Mouse (Mus musculus): Measurements from ENCODE around the gene Gm3327.
"Not testable (repeated sequence)": the region's sequence is repeated elsewhere in the genome, so short reads cannot be mapped to it uniquely, and the experiment has no call there.

Gene Gm3327

GRCm38 (mm10) chr14:44123551-44123950 is at the start of gene Gm3327:
Gm3327 (plus strand) TSS chr14:44123851.
- DNase-seq (ENCODE audit: low spot score), result not testable (repeated sequence)

- not testable (repeated sequence) for DNase-seq (ENCODE audit: low spot score)
Observed at GRCm38 (mm10) chr14:44077785-44078341, 45.8 kb upstream of the Gm3327 start.

- DNase-seq (ENCODE audit: low spot score), result not testable (repeated sequence)
Observed at GRCm38 (mm10) chr14:44086588-44086987, 37.1 kb upstream of the Gm3327 start.

- not testable (repeated sequence) for DNase-seq (ENCODE audit: low spot score)
Observed at GRCm38 (mm10) chr14:44087535-44087934, 36.1 kb upstream of the Gm3327 start.

- not testable (repeated sequence) for DNase-seq (ENCODE audit: low spot score)
Observed at GRCm38 (mm10) chr14:44091524-44091923, 32.1 kb upstream of the Gm3327 start.

- DNase-seq (ENCODE audit: low spot score), result not testable (repeated sequence)
Observed at GRCm38 (mm10) chr14:44094445-44094844, 29.2 kb upstream of the Gm3327 start.

GRCm38 (mm10) chr14:44100030-44100429 is 23.6 kb upstream of the Gm3327 start:
- not testable (repeated sequence) for DNase-seq (ENCODE audit: low spot score)

- DNase-seq (ENCODE audit: low spot score), result not testable (repeated sequence)
Observed at GRCm38 (mm10) chr14:44102354-44102753, 21.3 kb upstream of the Gm3327 start, which contains the start of gene Ear2. Ear2 (plus strand) TSS chr14:44102654.

GRCm38 (mm10) chr14:44110981-44111380 is 12.7 kb upstream of the Gm3327 start:
- no peak for DNase-seq (ENCODE audit: low spot score)

All from layer of hippocampus, adult 9-10 months (tissue).